Mouse (Mus musculus): Measurements from ENCODE around the gene Nf1. TPM values are rescaled to one million over a fixed set of nuclear protein-coding genes. Genes with fewer than 3 reads are reported as not detected.

Nf1 gene
- polyA plus RNA-seq, 1 experiment from 2014 or later: 9.0 TPM

GRCm38 (mm10) chr11:79533950-79534690 is 194.6 kb downstream of the Nf1 start:
- H3K4me3 ChIP-seq: no peak overlapping the region
- no peaks in the 10 kb centered on the region for H3K9me3 ChIP-seq
- H3K4me2 ChIP-seq (replicated peaks): no peak overlapping the region
- ATAC-seq (ENCODE audit: low FRiP score, low read depth): no peak
- 0 out of 2 replicates have a peak, but pooled peaks cover 3% of the 10 kb centered on the region for H3K36me3 ChIP-seq
- H3K9ac ChIP-seq: no peak overlapping the region
- no peaks in the 10 kb centered on the region for H3K27me3 ChIP-seq (replicated peaks)
- WGBS: 90% methylated on average over 8 of the region's 8 CpGs
- H3K4me1 ChIP-seq: no peaks in the 10 kb centered on the region
- H3K27ac ChIP-seq: no peak overlapping the region

- no peak overlapping the region for H3K4me3 ChIP-seq
- H3K36me3 ChIP-seq: peaks cover 11% of the 10 kb centered on the region; the same call in 1 of the 2 replicates
- ATAC-seq (ENCODE audit: low FRiP score, low read depth): no peak
- no peak overlapping the region for H3K4me2 ChIP-seq (replicated peaks)
- no peaks in the 10 kb centered on the region for H3K27me3 ChIP-seq (replicated peaks)
- H3K27ac ChIP-seq: no peak overlapping the region
- no peak overlapping the region for H3K9ac ChIP-seq
- WGBS: 89% methylated on average over 4 of the region's 4 CpGs
- H3K9me3 ChIP-seq: no peaks in the 10 kb centered on the region
- no peaks in the 10 kb centered on the region for H3K4me1 ChIP-seq
Measured at GRCm38 (mm10) chr11:79535554-79535953, 196.1 kb downstream of the Nf1 start.

GRCm38 (mm10) chr11:79536293-79536692 is 196.8 kb downstream of the Nf1 start:
- Histone ChIP-seq H3K36me3 (peaks cover 15% of the 10 kb centered on the region), H3K4me1 (no peaks in the 10 kb centered on the region), H3K9me3 (no peaks in the 10 kb centered on the region), H3K27me3 (replicated peaks) (no peaks in the 10 kb centered on the region), H3K9ac (no peak overlapping the region), H3K4me3 (no peak overlapping the region), H3K4me2 (replicated peaks) (no peak overlapping the region), H3K27ac (no peak overlapping the region)
- WGBS: 95% methylated on average over 3 of the region's 3 CpGs
- ATAC-seq (ENCODE audit: low FRiP score, low read depth): no peak

GRCm38 (mm10) chr11:79552622-79553021 is 213.1 kb downstream of the Nf1 start:
- no peak overlapping the region for H3K4me3 ChIP-seq
- ATAC-seq (ENCODE audit: low FRiP score, low read depth): no peak
- H3K9me3 ChIP-seq: no peaks in the 10 kb centered on the region
- H3K27me3 ChIP-seq (replicated peaks): no peaks in the 10 kb centered on the region
- WGBS: 93% methylated on average over 1 of the region's 1 CpGs
- peaks cover 74% of the 10 kb centered on the region for H3K36me3 ChIP-seq
- H3K4me2 ChIP-seq (replicated peaks): no peak overlapping the region
- H3K4me1 ChIP-seq: no peaks in the 10 kb centered on the region
- no peak overlapping the region for H3K9ac ChIP-seq
- no peak overlapping the region for H3K27ac ChIP-seq

- no peak overlapping the region for H3K9ac ChIP-seq
- WGBS: 93% methylated on average over 4 of the region's 4 CpGs
- H3K36me3 ChIP-seq: peaks cover 64% of the 10 kb centered on the region
- no peaks in the 10 kb centered on the region for H3K27me3 ChIP-seq (replicated peaks)
- no peak overlapping the region for H3K4me3 ChIP-seq
- no peak overlapping the region for H3K27ac ChIP-seq
- H3K4me2 ChIP-seq (replicated peaks): no peak overlapping the region
- H3K9me3 ChIP-seq: no peaks in the 10 kb centered on the region
- ATAC-seq (ENCODE audit: low FRiP score, low read depth): no peak
- no peaks in the 10 kb centered on the region for H3K4me1 ChIP-seq
Measured at GRCm38 (mm10) chr11:79560536-79560935, 221.0 kb downstream of the Nf1 start.

- H3K36me3 ChIP-seq: peaks cover 71% of the 10 kb centered on the region
- H3K4me3 ChIP-seq: no peak overlapping the region
- no peak overlapping the region for H3K9ac ChIP-seq
- no peaks in the 10 kb centered on the region for H3K27me3 ChIP-seq (replicated peaks)
- 92% methylated on average over 7 of the region's 7 CpGs for WGBS
- no peaks in the 10 kb centered on the region for H3K9me3 ChIP-seq
- no peak for ATAC-seq (ENCODE audit: low FRiP score, low read depth)
- H3K4me2 ChIP-seq (replicated peaks): no peak overlapping the region
- no peaks in the 10 kb centered on the region for H3K4me1 ChIP-seq
- no peak overlapping the region for H3K27ac ChIP-seq
Measured at GRCm38 (mm10) chr11:79563493-79563892, 224.0 kb downstream of the Nf1 start.

GRCm38 (mm10) chr11:79566947-79567346 is 227.5 kb downstream of the Nf1 start:
- Histone ChIP-seq H3K4me2 (replicated peaks) (no peak overlapping the region), H3K27ac (no peak overlapping the region), H3K4me3 (no peak overlapping the region), H3K4me1 (no peaks in the 10 kb centered on the region), H3K9ac (no peak overlapping the region), H3K27me3 (replicated peaks) (no peaks in the 10 kb centered on the region), H3K9me3 (no peaks in the 10 kb centered on the region), H3K36me3 (peaks cover 80% of the 10 kb centered on the region)
- 76% methylated on average over 1 of the region's 1 CpGs for WGBS
- no peak for ATAC-seq (ENCODE audit: low FRiP score, low read depth)

GRCm38 (mm10) chr11:79568197-79568911 is 228.9 kb downstream of the Nf1 start:
- Histone ChIP-seq H3K9ac (no peak overlapping the region), H3K4me3 (no peak overlapping the region), H3K27ac (no peak overlapping the region), H3K4me2 (replicated peaks) (no peak overlapping the region), H3K36me3 (peaks cover 69% of the 10 kb centered on the region), H3K9me3 (no peaks in the 10 kb centered on the region), H3K27me3 (replicated peaks) (no peaks in the 10 kb centered on the region), H3K4me1 (no peaks in the 10 kb centered on the region)
- ATAC-seq (ENCODE audit: low FRiP score, low read depth): no peak
- WGBS: 92% methylated on average over 11 of the region's 11 CpGs

- H3K4me1 ChIP-seq: no peaks in the 10 kb centered on the region
- no peak overlapping the region for H3K27ac ChIP-seq
- H3K9me3 ChIP-seq: no peaks in the 10 kb centered on the region
- no peak overlapping the region for H3K4me3 ChIP-seq
- no peak overlapping the region for H3K4me2 ChIP-seq (replicated peaks)
- WGBS: 87% methylated on average over 2 of the region's 2 CpGs
- H3K36me3 ChIP-seq: peaks cover 76% of the 10 kb centered on the region
- no peak for ATAC-seq (ENCODE audit: low FRiP score, low read depth)
- H3K27me3 ChIP-seq (replicated peaks): no peaks in the 10 kb centered on the region
- no peak overlapping the region for H3K9ac ChIP-seq
Measured at GRCm38 (mm10) chr11:79570319-79570718, 230.8 kb downstream of the Nf1 start.

GRCm38 (mm10) chr11:79573836-79574235 is 234.3 kb downstream of the Nf1 start:
- Histone ChIP-seq H3K27me3 (replicated peaks) (no peaks in the 10 kb centered on the region), H3K4me1 (no peaks in the 10 kb centered on the region), H3K9ac (no peak overlapping the region), H3K9me3 (no peaks in the 10 kb centered on the region), H3K36me3 (peaks cover 60% of the 10 kb centered on the region), H3K4me3 (no peak overlapping the region), H3K27ac (no peak overlapping the region), H3K4me2 (replicated peaks) (no peak overlapping the region)
- ATAC-seq (ENCODE audit: low FRiP score, low read depth): no peak
- WGBS: 88% methylated on average over 3 of the region's 3 CpGs

GRCm38 (mm10) chr11:79575383-79576073 is 236.0 kb downstream of the Nf1 start:
- Histone ChIP-seq H3K36me3 (peaks cover 50% of the 10 kb centered on the region), H3K4me1 (no peaks in the 10 kb centered on the region), H3K4me2 (replicated peaks) (no peak overlapping the region), H3K4me3 (no peak overlapping the region), H3K27me3 (replicated peaks) (no peaks in the 10 kb centered on the region), H3K27ac (no peak overlapping the region), H3K9ac (no peak overlapping the region), H3K9me3 (no peaks in the 10 kb centered on the region)
- no peak for ATAC-seq (ENCODE audit: low FRiP score, low read depth)
- WGBS: 93% methylated on average over 14 of the region's 14 CpGs

- Histone ChIP-seq H3K4me2 (replicated peaks) (no peak overlapping the region), H3K4me3 (no peak overlapping the region), H3K9me3 (no peaks in the 10 kb centered on the region), H3K36me3 (peaks cover 36% of the 10 kb centered on the region), H3K9ac (no peak overlapping the region), H3K27ac (no peak overlapping the region), H3K4me1 (no peaks in the 10 kb centered on the region), H3K27me3 (replicated peaks) (no peaks in the 10 kb centered on the region)
- WGBS: 57% methylated on average over 5 of the region's 5 CpGs
- ATAC-seq (ENCODE audit: low FRiP score, low read depth): no peak
Measured at GRCm38 (mm10) chr11:79577741-79578140, 238.2 kb downstream of the Nf1 start.

Data from neural tube, embryonic 12.5 days (tissue).